Mouse (Mus musculus) thymus, adult 2 months (tissue): ENCODE data around the gene Sept3. TPM values are rescaled to one million over a fixed set of nuclear protein-coding genes. Genes with fewer than 3 reads are reported as not detected.

Experiments used
- DNase-seq: peaks from one replicate; pipeline ENCODE4 v3.0.0; 2021
- H3K27ac ChIP-seq: fragments of 200-500 bp; 2 replicates; pipeline ENCODE4 v1.5.1; 2012; ENCODE audit warnings: low read length, control low read depth; ENCODE audit not compliant: control insufficient read depth, insufficient read depth
- H3K27me3 ChIP-seq: fragments of 200-500 bp; 2 replicates; pipeline ENCODE4 v1.6.1; 2012; ENCODE audit warnings: mild to moderate bottlenecking, low read length, moderate library complexity, mixed read lengths; ENCODE audit not compliant: control insufficient read depth, insufficient read depth
- H3K36me3 ChIP-seq: fragments of 200-500 bp; 2 replicates; pipeline ENCODE4 v1.6.1; 2012; ENCODE audit warnings: mild to moderate bottlenecking, low read length, moderate library complexity; ENCODE audit not compliant: control insufficient read depth, insufficient read depth
- H3K4me1 ChIP-seq: fragments of 200-500 bp; replicated peaks from 2 replicates; pipeline ENCODE4 v1.6.1; 2012; ENCODE audit warnings: low read length; ENCODE audit not compliant: control insufficient read depth, insufficient read depth
- H3K4me3 ChIP-seq: fragments of 200-500 bp; 2 replicates; pipeline ENCODE4 v1.5.1; 2012; ENCODE audit warnings: mild to moderate bottlenecking, low read length, control low read depth, moderate library complexity; ENCODE audit not compliant: control insufficient read depth, insufficient read depth
- CTCF ChIP-seq: fragments of 200-500 bp; IDR thresholded peaks from 2 replicates; pipeline ENCODE4 v1.5.1; 2012; ENCODE audit warnings: mild to moderate bottlenecking, control low read depth, low read length, moderate library complexity, borderline replicate concordance; ENCODE audit not compliant: control insufficient read depth, poor library complexity, insufficient read depth; ENCODE audit errors: extremely low read depth
- POLR2A ChIP-seq: fragments of 200-500 bp; IDR thresholded peaks from 2 replicates; pipeline ENCODE4 v1.6.1; 2012; ENCODE audit warnings: mild to moderate bottlenecking, low read length, control low read depth, moderate library complexity; ENCODE audit not compliant: control insufficient read depth, poor library complexity, insufficient read depth; ENCODE audit errors: extremely low read depth
- WGBS: fragments of 180-500 bp; shearing (Covaris S2); methylation state at CpG from one replicate; pipeline ENCODE4 v1.1.7; 2018; 5-methylcytosine and 5-hydroxymethylcytosine counted together
- polyA plus RNA-seq: library from polyadenylated mRNA; depleted of rRNA; stranded (reverse); fragments of >200 nt; gene quantifications from 2 replicates; pipeline ENCODE4 v1.2.3, GENCODE M21; 2012

Gene Sept3
- polyA plus RNA-seq, 1 experiment: 4.6 TPM

GRCm38 (mm10) chr15:82247131-82247776 lies 27.4 kb upstream of the Sept3 start:
- no peak overlapping the region for H3K4me3 ChIP-seq
- H3K4me1 ChIP-seq: peaks cover 6% of the 10 kb centered on the region
- DNase-seq: no peak
- H3K36me3 ChIP-seq: no peaks in the 10 kb centered on the region
- 65% methylated on average over 3 of the region's 3 CpGs for WGBS
- H3K27ac ChIP-seq: no peak overlapping the region
- no peaks in the 10 kb centered on the region for H3K27me3 ChIP-seq
- TF ChIP-seq CTCF (no peak), POLR2A (no peak)

DNA sequence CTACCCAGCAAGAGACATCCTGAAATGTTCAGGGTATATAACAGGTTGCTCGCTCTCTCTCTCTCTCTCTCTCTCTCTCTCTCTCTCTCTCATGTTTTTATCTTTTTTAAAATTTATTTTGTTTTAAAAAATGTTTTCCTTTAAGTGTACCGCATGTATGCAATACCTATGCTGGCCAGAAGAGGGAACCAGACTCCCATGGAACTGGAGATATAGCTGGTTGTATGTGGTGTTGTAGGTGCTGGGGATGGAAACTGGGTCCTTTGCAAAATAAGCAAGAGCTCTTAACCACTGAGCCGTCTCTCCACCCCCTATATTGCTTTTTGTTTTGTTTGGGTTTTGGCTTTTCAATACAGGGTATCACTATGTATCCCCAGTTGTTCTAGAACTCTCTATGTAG lies 23.1 kb upstream of the Sept3 start:
- H3K4me3 ChIP-seq: no peak overlapping the region
- no peak for DNase-seq
- H3K4me1 ChIP-seq: no peaks in the 10 kb centered on the region
- no peaks in the 10 kb centered on the region for H3K27me3 ChIP-seq
- 98% methylated on average over 3 of the region's 3 CpGs for WGBS
- no peak overlapping the region for H3K27ac ChIP-seq
- no peaks in the 10 kb centered on the region for H3K36me3 ChIP-seq
- TF ChIP-seq POLR2A: no peak
- no peak for TF ChIP-seq CTCF

DNA sequence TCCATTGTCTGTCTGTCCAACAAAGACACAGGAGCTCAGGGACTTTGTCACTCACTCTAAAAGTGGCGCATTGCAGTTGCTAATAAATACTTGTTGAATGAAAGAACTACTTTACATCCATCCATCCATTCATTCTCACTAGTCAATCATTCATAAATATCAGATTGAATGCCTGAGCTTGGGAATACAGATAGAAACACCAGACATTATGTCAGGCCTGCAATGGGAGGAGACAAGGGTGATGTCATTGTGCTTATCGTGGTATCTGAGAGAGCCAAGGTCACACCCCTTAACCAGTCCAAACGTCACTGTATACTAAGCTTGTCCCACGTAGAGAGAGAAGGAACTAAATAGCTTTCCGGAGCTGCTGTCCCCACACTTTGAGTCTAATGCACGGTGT lies 22.6 kb upstream of the Sept3 start, which contains the start of gene 1500009C09Rik:
Gene 1500009C09Rik, plus strand, starts transcription at position 301 of the 400 bp plus-strand sequence.
- no peak within 1 kb of the TSS for H3K4me3 ChIP-seq
- no peaks in the 10 kb centered on the region for H3K4me1 ChIP-seq
- DNase-seq: no peak
- no peak within 1 kb of the TSS for H3K27ac ChIP-seq
- WGBS: 82% methylated on average over 6 of the region's 6 CpGs
- H3K27me3 ChIP-seq: no peaks in the 10 kb centered on the region
- no peak for TF ChIP-seq POLR2A
- TF ChIP-seq CTCF: no peak
- no peaks in the 10 kb centered on the region for H3K36me3 ChIP-seq

DNA sequence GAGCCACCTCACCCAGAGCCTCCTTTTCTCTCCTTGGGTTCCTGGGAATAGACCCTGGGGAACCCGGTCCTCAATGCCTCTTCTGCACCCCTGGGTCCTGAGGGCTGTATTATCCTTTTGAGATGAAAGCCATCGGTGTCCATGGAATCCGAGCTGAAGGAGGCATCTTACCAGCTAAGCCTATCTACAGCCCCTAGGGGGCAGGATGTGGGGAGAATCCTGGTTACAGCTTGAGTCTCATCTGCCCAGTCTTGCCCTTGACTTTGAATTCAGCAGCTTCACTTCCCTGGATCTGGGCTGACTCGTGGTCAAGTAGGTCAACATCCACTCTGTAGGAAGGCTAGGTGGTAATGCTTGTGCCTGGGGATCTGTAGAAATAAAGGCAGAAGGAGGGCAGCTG lies 19.4 kb upstream of the Sept3 start:
- TF ChIP-seq CTCF (no peak; the same call in 1 of the 2 replicates), POLR2A (no peak)
- WGBS: 52% methylated on average over 4 of the region's 4 CpGs
- no peak for DNase-seq
- H3K36me3 ChIP-seq: no peaks in the 10 kb centered on the region
- H3K4me1 ChIP-seq: no peaks in the 10 kb centered on the region
- no peaks in the 10 kb centered on the region for H3K27me3 ChIP-seq
- H3K27ac ChIP-seq: no peak overlapping the region
- H3K4me3 ChIP-seq: no peak overlapping the region

- DNase-seq: no peak
- no peak overlapping the region for H3K27ac ChIP-seq
- 44% methylated on average over 10 of the region's 10 CpGs for WGBS
- TF ChIP-seq CTCF (no peak), POLR2A (no peak)
- no peak overlapping the region for H3K4me3 ChIP-seq
- no peaks in the 10 kb centered on the region for H3K27me3 ChIP-seq
- no peaks in the 10 kb centered on the region for H3K4me1 ChIP-seq
- H3K36me3 ChIP-seq: no peaks in the 10 kb centered on the region
Measured at GRCm38 (mm10) chr15:82255944-82256383, 18.7 kb upstream of the Sept3 start.

DNA sequence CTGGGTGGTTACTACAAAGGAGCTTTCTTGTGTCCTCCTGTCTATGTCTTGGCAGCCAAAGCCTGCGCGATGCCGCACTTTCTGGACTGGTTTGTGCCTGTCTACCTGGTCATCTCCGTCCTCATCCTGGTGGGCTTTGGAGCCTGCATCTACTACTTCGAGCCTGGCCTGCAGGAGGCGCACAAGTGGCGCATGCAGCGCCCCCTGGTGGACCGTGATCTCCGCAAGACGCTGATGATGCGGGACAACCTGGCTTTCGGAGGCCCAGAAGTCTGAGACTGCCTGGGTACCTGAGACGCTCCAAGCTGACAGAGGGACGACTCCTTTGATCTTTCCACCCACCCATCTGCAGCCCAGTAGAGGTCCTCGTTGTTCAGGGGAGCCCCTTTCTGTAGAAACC lies 15.2 kb upstream of the Sept3 start:
- no peak overlapping the region for H3K4me3 ChIP-seq
- H3K27ac ChIP-seq: no peak overlapping the region
- no peaks in the 10 kb centered on the region for H3K4me1 ChIP-seq
- DNase-seq: peak; percentile 79
- H3K27me3 ChIP-seq: no peaks in the 10 kb centered on the region
- WGBS: 9% methylated on average over 16 of the region's 16 CpGs
- TF ChIP-seq POLR2A (no peak), CTCF (peak; percentile 100)
- H3K36me3 ChIP-seq: no peaks in the 10 kb centered on the region

DNA sequence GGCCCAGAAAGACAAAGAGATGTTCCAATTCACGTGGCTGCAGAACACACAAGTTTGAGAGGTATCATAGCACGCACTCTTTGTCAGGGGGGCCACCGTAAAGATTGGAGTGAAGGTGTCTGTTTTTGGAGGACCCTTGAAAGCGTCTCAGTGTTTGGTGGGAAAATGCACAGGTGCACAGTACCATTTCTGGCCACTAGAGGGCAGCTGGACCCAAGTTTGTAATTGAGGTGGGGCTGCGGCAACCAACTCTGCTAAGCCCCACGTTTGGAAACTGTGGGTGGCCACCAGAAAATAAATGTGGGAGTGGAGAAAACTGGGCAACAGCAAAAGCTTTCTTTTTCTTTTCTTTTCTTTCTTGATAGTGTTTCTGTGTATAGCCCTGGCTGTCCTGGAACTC lies 8.3 kb upstream of the Sept3 start:
- 7% methylated on average over 6 of the region's 6 CpGs for WGBS
- Histone ChIP-seq H3K27ac (no peak overlapping the region), H3K27me3 (no peaks in the 10 kb centered on the region), H3K4me1 (no peaks in the 10 kb centered on the region), H3K36me3 (no peaks in the 10 kb centered on the region), H3K4me3 (no peak overlapping the region)
- TF ChIP-seq POLR2A: no peak
- TF ChIP-seq CTCF: peak; percentile 80; the same call in 1 of the 2 replicates
- DNase-seq: peak; percentile 73
